Mouse (Mus musculus): ENCODE measurements around the gene Spock1. TPM values are rescaled to one million over a fixed set of nuclear protein-coding genes. Genes with fewer than 3 reads are reported as not detected.

Gene Spock1
- polyA plus RNA-seq, 1 experiment from 2014 or later = 97.3 TPM

- peaks cover 4% of the 10 kb centered on the region; the same call in 1 of the 2 replicates for H3K9me3 ChIP-seq
- no peak overlapping the region for H3K27ac ChIP-seq (replicated peaks)
- no peak overlapping the region for H3K4me2 ChIP-seq
- no peak overlapping the region for H3K9ac ChIP-seq
- no peak for ATAC-seq (ENCODE audit: low FRiP score, low read depth)
- no peaks in the 10 kb centered on the region for H3K36me3 ChIP-seq
- WGBS = 65% methylated on average over 7 of the region's 7 CpGs
- H3K4me1 ChIP-seq (replicated peaks) = no peaks in the 10 kb centered on the region
- no peak overlapping the region for H3K4me3 ChIP-seq
- no peaks in the 10 kb centered on the region for H3K27me3 ChIP-seq
Observed at GRCm38 (mm10) chr13:57750831-57751230, 157.3 kb downstream of the Spock1 start.

DNA sequence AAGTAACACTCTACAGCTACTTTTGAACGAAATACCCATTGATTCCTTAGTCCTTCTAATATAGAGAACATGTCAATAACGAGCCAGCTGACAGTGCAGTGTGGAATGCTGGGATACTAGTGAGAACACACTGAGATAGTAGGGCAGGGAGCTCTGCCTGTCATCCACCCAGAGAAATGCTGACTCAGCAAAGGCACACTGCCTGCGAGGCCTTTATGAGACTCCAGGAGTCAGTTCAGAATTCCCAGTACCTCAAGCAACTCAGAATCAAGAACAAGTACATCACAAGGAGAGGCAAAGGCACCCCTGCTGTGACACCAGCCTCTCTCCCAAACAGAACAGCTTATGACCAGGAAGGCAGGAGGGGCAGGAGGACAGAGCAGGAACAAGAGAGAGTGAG lies 163.5 kb downstream of the Spock1 start:
- peaks cover 4% of the 10 kb centered on the region; the same call in 1 of the 2 replicates for H3K9me3 ChIP-seq
- no peaks in the 10 kb centered on the region for H3K27me3 ChIP-seq
- H3K9ac ChIP-seq = no peak overlapping the region
- ATAC-seq (ENCODE audit: low FRiP score, low read depth) = no peak; the same call in 1 of the 2 replicates
- H3K4me1 ChIP-seq (replicated peaks) = peaks cover 24% of the 10 kb centered on the region
- H3K4me3 ChIP-seq = no peak overlapping the region
- 80% methylated on average over 3 of the region's 3 CpGs for WGBS
- H3K27ac ChIP-seq (replicated peaks) = no peak overlapping the region
- no peak overlapping the region for H3K4me2 ChIP-seq
- H3K36me3 ChIP-seq = no peaks in the 10 kb centered on the region

GRCm38 (mm10) chr13:57741186-57741585 lies 166.9 kb downstream of the Spock1 start:
- Histone ChIP-seq H3K4me2 (no peak overlapping the region), H3K27ac (replicated peaks) (0 out of 2 replicates have a peak overlapping the region, but pooled peaks have one; percentile 32), H3K36me3 (no peaks in the 10 kb centered on the region), H3K27me3 (no peaks in the 10 kb centered on the region), H3K9me3 (no peaks in the 10 kb centered on the region), H3K9ac (no peak overlapping the region), H3K4me1 (replicated peaks) (peaks cover 35% of the 10 kb centered on the region), H3K4me3 (no peak overlapping the region)
- 80% methylated on average over 6 of the region's 6 CpGs for WGBS
- ATAC-seq (ENCODE audit: low FRiP score, low read depth) = no peak

DNA sequence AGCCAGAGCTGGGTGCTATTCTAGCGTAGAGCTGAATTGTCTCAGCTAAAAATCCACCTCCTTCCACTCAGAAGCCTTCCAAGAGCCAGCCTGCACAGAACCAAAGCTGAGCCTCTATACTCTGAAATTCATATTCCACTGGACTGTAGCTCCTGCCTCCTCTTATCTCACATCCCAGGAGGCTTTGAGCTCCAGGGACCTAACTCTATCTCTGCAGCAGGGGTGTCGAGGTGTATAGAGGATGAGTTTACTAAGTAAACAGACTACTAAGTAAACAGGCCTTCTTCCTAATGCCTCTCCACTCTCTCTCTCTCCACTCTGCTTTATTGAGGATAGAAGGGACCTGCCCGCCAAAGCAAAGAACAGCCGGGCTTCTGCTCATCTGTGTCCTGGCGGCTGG lies 167.7 kb downstream of the Spock1 start:
- Histone ChIP-seq H3K27me3 (no peaks in the 10 kb centered on the region), H3K4me1 (replicated peaks) (peaks cover 41% of the 10 kb centered on the region), H3K9ac (no peak overlapping the region), H3K36me3 (no peaks in the 10 kb centered on the region), H3K4me2 (no peak overlapping the region), H3K27ac (replicated peaks) (0 out of 2 replicates have a peak overlapping the region, but pooled peaks have one; percentile 32), H3K4me3 (no peak overlapping the region), H3K9me3 (no peaks in the 10 kb centered on the region)
- no peak for ATAC-seq (ENCODE audit: low FRiP score, low read depth)
- WGBS = 62% methylated on average over 5 of the region's 5 CpGs

- Histone ChIP-seq H3K27me3 (no peaks in the 10 kb centered on the region), H3K36me3 (no peaks in the 10 kb centered on the region), H3K9ac (no peak overlapping the region), H3K4me1 (replicated peaks) (peaks cover 36% of the 10 kb centered on the region), H3K4me3 (no peak overlapping the region), H3K4me2 (no peak overlapping the region), H3K9me3 (no peaks in the 10 kb centered on the region), H3K27ac (replicated peaks) (0 out of 2 replicates have a peak overlapping the region, but pooled peaks have one; percentile 5)
- no peak for ATAC-seq (ENCODE audit: low FRiP score, low read depth)
- 53% methylated on average over 7 of the region's 7 CpGs for WGBS
Observed at GRCm38 (mm10) chr13:57736060-57736459, 172.1 kb downstream of the Spock1 start.

DNA sequence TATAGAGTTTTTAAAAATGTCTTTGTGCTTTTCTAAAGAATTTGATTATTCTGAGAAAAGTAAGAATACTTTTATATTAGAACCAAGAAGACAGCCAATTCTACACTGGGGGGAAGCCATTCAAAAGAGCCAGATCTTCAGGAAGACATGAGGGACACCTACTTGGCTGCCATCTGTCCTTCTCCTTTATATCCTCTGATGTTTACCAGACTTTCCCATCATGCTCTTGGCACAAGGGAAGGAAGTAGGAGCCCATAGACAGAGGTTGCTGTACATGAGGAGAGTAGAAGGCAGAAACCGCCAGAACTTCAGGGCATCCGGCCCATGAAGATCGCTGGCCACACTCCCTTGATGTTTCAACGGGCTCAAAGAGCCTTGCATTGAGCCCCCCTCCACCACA lies 173.6 kb downstream of the Spock1 start:
- Histone ChIP-seq H3K36me3 (no peaks in the 10 kb centered on the region), H3K9ac (no peak overlapping the region), H3K27me3 (no peaks in the 10 kb centered on the region), H3K27ac (replicated peaks) (no peak overlapping the region), H3K9me3 (no peaks in the 10 kb centered on the region), H3K4me2 (no peak overlapping the region), H3K4me3 (no peak overlapping the region), H3K4me1 (replicated peaks) (peaks cover 28% of the 10 kb centered on the region; the same call in 1 of the 2 replicates)
- no peak for ATAC-seq (ENCODE audit: low FRiP score, low read depth)
- 87% methylated on average over 4 of the region's 4 CpGs for WGBS

DNA sequence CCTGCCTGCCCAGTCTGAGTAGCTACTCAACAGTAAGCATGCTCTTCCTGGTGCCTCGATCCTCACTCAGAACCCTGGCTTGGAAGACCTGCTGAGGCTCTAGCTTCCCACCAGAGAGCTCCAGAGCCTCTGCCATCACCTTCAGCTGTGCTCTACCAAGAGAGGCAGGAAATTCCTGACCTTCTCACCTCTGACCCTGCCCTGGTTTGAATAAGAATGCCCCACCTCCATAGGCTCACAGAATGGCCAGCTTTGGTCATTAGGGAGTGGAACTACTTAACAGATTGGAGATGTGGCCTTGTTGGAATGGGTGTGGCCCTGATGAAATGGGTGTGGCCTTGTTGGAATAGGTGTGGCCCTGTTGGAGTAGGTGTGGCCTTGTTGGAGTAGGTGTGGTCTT lies 174.6 kb downstream of the Spock1 start:
- WGBS = 86% methylated on average over 1 of the region's 1 CpGs
- ATAC-seq (ENCODE audit: low FRiP score, low read depth) = no peak
- Histone ChIP-seq H3K9ac (no peak overlapping the region), H3K4me3 (no peak overlapping the region), H3K36me3 (no peaks in the 10 kb centered on the region), H3K27me3 (no peaks in the 10 kb centered on the region), H3K9me3 (no peaks in the 10 kb centered on the region), H3K4me1 (replicated peaks) (peaks cover 28% of the 10 kb centered on the region; the same call in 1 of the 2 replicates), H3K4me2 (no peak overlapping the region), H3K27ac (replicated peaks) (no peak overlapping the region)

DNA sequence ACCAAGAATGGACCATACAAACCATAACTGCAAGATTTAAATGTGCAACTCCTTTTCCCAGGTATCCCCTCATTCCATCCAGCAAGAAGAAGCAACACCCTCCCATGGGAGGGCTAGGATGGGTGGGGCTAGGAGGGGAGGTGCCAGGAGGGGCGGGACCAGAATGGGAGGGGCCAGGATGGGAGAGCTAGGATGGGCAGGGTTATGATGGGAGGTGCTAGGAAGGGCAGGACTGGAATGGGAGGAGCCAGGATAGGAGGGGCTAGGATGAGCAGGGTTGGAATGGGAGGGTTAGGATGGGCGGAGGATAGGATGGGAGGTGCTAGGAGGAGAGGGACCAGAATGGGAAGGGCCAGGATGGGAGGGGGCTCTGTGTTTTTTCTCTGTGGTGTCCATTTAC lies 175.9 kb downstream of the Spock1 start:
- peaks cover 27% of the 10 kb centered on the region; the same call in 1 of the 2 replicates for H3K4me1 ChIP-seq (replicated peaks)
- no peak overlapping the region for H3K4me2 ChIP-seq
- H3K9ac ChIP-seq = no peak overlapping the region
- no peak overlapping the region for H3K4me3 ChIP-seq
- no peak overlapping the region for H3K27ac ChIP-seq (replicated peaks)
- H3K36me3 ChIP-seq = no peaks in the 10 kb centered on the region
- ATAC-seq (ENCODE audit: low FRiP score, low read depth) = no peak
- H3K27me3 ChIP-seq = no peaks in the 10 kb centered on the region
- no peaks in the 10 kb centered on the region for H3K9me3 ChIP-seq
- 48% methylated on average over 2 of the region's 2 CpGs for WGBS

- no peak overlapping the region for H3K4me2 ChIP-seq
- ATAC-seq (ENCODE audit: low FRiP score, low read depth) = no peak
- H3K36me3 ChIP-seq = no peaks in the 10 kb centered on the region
- H3K4me1 ChIP-seq (replicated peaks) = peaks cover 8% of the 10 kb centered on the region
- H3K27ac ChIP-seq (replicated peaks) = no peak overlapping the region
- H3K9ac ChIP-seq = no peak overlapping the region
- no peaks in the 10 kb centered on the region for H3K27me3 ChIP-seq
- WGBS = 96% methylated on average over 11 of the region's 11 CpGs
- no peak overlapping the region for H3K4me3 ChIP-seq
- no peaks in the 10 kb centered on the region for H3K9me3 ChIP-seq
Observed at GRCm38 (mm10) chr13:57727716-57728115, 180.4 kb downstream of the Spock1 start.

- Histone ChIP-seq H3K9ac (no peak overlapping the region), H3K4me3 (no peak overlapping the region), H3K9me3 (no peaks in the 10 kb centered on the region), H3K4me1 (replicated peaks) (peaks cover 18% of the 10 kb centered on the region), H3K4me2 (no peak overlapping the region), H3K27ac (replicated peaks) (no peak overlapping the region), H3K27me3 (no peaks in the 10 kb centered on the region), H3K36me3 (no peaks in the 10 kb centered on the region)
- ATAC-seq (ENCODE audit: low FRiP score, low read depth) = no peak
- WGBS = 92% methylated on average over 7 of the region's 7 CpGs
Observed at GRCm38 (mm10) chr13:57726654-57727053, 181.5 kb downstream of the Spock1 start.

DNA sequence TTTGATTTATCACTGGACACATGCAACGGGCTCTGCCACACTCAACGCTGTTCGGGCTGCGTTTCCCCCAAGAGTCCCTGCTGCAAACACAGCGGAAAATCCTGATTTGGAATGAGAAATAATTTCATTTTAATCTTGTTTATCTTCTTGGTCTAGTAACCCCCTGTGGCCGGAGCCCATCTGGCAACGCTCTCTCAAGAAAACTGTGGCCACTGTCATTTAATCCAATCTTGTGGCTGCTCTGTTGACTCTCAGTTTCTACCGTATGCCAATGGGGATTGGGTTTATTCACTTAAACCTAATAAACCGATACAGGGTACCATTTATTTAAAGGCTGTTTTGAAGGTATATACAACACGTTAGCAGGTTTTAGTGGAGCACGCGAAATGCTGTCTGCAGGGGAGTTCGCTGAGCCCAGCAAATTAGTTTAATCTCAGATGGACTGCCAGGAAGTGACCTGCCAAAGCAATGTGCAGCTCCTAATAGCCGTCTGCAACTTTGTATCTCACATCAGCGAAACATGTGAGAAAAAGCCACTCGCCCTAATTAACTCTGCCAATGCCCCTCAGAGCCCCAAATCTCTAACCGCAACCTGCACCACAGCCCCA lies 185.7 kb downstream of the Spock1 start:
- no peak overlapping the region for H3K9ac ChIP-seq
- ATAC-seq (ENCODE audit: low FRiP score, low read depth) = no peak; the same call in 1 of the 2 replicates

DNA sequence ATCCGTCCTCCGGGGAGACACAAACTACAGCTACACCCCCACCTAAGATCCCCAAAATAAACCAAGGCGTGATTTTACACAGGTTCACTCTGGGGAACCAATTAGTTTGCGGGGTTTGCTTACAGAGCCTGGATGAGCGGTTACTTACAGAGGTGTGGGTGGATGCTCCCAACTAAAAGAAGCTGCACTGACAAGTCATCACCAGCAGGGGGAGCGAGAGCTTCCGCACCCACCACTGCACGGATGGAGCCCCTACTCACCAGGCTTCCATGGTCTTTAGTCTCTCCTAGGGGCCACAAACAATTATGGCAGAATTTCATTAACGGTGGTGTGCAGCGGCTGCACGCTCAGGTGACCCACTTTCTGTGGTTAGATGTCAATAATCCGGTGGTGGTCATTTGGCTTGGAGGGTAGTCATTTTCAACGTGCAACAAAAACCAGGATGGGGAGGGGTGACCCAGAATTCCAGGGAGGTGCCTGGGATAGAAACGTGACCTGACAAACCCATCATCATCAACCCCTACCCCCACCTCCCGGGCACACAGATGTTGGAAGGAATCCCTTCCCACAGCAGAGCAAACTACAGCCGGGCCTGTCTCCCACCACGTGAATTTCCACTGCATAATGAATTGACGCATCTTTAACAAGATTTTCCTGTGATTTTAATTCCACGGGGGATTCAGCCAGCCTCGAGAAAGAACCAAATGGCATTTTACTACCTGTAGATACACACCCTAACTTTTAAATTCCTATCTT lies 186.4 kb downstream of the Spock1 start:
- no peak overlapping the region for H3K4me3 ChIP-seq
- WGBS = 46% methylated on average over 20 of the region's 20 CpGs
- peak; percentile 46; the same call in 1 of the 2 replicates for ATAC-seq (ENCODE audit: low FRiP score, low read depth)
- H3K36me3 ChIP-seq = no peaks in the 10 kb centered on the region
- H3K4me2 ChIP-seq = peak overlapping the region; percentile 16; the same call in 1 of the 2 replicates
- no peaks in the 10 kb centered on the region for H3K27me3 ChIP-seq
- H3K9ac ChIP-seq = no peak overlapping the region
- H3K27ac ChIP-seq (replicated peaks) = 0 out of 2 replicates have a peak overlapping the region, but pooled peaks have one; percentile 10
- H3K4me1 ChIP-seq (replicated peaks) = peaks cover 32% of the 10 kb centered on the region
- H3K9me3 ChIP-seq = no peaks in the 10 kb centered on the region

More for the DNA sequence above, 185.7 kb downstream of the Spock1 start:
- peaks cover 32% of the 10 kb centered on the region for H3K4me1 ChIP-seq (replicated peaks)
- no peaks in the 10 kb centered on the region for H3K27me3 ChIP-seq
- 39% methylated on average over 17 of the region's 17 CpGs for WGBS
- 0 out of 2 replicates have a peak overlapping the region, but pooled peaks have one; percentile 10 for H3K27ac ChIP-seq (replicated peaks)
- peak overlapping the region; percentile 16; the same call in 1 of the 2 replicates for H3K4me2 ChIP-seq
- H3K9me3 ChIP-seq = no peaks in the 10 kb centered on the region
- H3K36me3 ChIP-seq = no peaks in the 10 kb centered on the region
- no peak overlapping the region for H3K4me3 ChIP-seq

All from hindbrain, embryonic 15.5 days (tissue).